Mouse (Mus musculus): ENCODE data around the gene Cipc.

Cipc gene

DNA sequence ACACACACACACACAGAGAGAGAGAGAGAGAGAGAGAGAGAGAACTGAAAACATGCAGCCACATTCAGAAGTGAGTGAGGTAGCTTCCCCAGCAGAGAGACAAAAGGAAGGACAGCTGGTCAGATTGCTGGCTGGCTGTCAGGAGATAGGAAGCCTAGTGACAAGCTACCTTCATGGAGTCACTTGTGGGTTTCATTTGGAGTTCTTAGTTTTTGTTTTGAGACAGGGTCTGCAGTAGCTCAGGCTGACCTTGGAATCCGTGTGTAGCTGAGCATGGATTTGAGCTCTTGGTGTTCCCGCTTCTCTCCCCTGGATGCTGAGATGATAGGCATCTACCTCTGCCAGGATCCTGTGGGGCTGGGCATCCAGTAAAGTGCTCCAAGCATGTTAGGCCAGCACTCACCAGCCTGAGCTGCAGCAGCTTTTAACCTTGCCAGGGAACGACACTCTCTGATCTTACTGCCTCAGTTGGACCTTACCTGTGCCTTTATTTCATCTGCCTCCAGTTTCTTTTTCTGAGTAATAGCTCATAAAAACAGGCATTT, 14.0 kb downstream of the Cipc start:
- no peak for DNase-seq (ENCODE audit: low spot score)

DNA sequence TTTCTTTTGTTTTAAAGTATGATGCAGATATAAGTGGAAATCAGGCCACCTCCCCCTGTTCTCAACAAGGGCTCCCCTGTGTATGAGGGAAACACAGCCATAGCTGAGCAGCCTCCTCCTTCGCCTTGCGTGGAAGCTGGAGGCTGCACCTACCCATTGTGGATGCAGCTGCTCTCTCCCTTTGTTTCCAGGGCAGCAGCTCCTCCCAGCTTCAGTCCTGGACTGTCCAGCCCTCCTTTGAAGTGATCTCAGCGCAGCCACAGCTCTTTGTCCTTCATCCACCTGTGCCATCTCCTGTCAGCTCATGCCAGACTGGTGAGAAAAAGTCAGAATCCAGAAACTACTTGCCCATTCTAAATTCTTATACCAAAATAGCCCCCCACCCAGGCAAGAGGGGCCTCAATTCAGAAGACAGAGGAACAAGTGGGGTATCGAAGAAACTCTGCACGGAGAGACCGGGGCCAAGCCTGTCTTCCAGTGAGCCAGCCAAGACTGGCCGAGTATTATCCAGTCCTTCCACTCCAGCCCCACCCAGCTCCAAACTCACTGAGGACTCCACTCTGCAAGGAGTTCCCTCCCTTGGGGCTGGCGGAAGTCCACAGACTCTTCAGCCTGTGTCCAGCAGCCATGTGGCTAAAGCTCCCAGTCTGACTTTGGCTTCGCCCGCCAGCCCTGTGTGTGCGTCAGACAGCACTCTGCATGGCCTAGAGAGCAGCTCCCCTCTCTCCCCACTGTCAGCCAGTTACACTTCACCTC, 14.9 kb downstream of the Cipc start:
- no peak for DNase-seq (ENCODE audit: low spot score)

DNA sequence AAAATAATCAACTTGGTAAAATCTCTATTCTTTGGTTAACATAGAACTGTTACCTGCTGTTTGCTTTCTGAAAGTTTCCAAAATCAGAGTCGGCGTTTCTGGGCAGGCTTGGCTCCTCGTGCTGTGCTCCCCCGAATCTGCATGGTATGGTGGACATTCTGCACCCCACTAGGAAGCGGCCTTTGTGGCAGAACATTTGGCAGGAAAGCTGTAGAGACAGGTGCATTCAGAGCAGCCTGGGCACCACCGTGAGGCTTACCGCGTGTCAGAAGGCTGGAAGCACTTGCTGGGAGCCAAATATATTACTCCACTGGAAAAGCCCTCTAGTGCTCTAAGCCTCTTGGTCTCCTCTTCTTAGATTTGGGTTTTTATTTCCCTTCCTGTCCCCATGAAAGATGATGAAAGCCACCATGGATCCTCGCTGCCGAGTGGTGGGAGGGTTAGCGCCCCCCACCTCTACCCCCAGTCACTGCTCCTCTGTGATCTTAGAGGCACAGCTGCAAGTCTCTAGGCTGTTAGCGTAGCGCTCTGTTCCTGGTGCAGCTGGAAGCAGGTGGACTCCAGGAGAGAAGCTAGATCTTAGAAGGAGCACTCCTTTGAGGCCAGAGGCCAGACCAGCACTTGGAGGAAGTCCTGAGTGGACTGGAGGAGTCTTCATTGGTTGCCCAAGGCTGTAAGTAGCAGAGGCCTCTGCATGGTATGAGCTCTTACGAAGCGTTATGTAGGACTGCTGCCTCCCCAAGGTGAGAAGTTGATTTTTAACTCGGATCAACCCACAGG, 17.6 kb downstream of the Cipc start:
- DNase-seq (ENCODE audit: low spot score): no peak

GRCm38 (mm10) chr12:86965237-86965799, 18.5 kb downstream of the Cipc start:
- no peak for DNase-seq (ENCODE audit: low spot score)

DNA sequence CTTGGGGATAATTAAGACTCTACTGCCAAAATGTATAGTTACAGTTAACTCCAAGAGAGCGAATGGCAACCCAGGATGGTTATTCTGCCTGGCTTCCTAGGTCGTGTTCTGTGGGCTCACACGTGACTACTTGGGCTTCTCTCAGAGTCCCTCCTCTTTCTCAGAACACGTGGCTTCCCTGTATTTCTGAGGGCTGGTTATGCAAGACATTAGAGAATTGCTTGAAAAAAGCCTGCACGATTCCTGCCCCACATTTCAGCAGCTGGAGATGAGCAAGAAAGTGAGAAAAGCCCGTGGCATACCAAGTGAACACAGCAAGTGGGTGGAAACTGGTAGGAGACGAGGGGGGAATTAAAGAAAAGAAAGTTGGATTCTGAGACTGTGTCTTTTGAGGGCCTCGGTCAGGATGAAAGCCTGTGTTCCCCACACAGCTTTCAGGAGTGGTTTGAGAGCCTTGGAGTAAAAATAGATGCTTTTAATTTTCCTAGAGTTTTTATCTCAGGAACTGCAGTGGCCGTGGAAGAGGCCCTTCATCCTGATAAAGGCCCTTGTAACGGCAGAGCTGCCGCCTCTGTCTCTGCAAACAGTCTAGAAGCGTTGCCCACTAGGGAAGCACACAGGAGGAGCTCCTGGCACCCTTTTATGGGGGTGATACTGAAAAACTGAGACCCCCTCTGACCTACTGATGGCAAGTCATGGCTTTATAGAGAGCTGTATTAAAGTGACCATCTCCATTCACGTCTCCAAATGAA, 21.8 kb downstream of the Cipc start:
- DNase-seq (ENCODE audit: low spot score): no peak

GRCm38 (mm10) chr12:86969220-86969601, 22.4 kb downstream of the Cipc start:
- no peak for DNase-seq (ENCODE audit: low spot score)

- DNase-seq (ENCODE audit: low spot score): no peak
Measured at GRCm38 (mm10) chr12:86971089-86971488, 24.2 kb downstream of the Cipc start.

GRCm38 (mm10) chr12:86973216-86973615, 26.4 kb downstream of the Cipc start:
- DNase-seq (ENCODE audit: low spot score): no peak

GRCm38 (mm10) chr12:86973706-86974105, 26.9 kb downstream of the Cipc start:
- no peak for DNase-seq (ENCODE audit: low spot score)

DNA sequence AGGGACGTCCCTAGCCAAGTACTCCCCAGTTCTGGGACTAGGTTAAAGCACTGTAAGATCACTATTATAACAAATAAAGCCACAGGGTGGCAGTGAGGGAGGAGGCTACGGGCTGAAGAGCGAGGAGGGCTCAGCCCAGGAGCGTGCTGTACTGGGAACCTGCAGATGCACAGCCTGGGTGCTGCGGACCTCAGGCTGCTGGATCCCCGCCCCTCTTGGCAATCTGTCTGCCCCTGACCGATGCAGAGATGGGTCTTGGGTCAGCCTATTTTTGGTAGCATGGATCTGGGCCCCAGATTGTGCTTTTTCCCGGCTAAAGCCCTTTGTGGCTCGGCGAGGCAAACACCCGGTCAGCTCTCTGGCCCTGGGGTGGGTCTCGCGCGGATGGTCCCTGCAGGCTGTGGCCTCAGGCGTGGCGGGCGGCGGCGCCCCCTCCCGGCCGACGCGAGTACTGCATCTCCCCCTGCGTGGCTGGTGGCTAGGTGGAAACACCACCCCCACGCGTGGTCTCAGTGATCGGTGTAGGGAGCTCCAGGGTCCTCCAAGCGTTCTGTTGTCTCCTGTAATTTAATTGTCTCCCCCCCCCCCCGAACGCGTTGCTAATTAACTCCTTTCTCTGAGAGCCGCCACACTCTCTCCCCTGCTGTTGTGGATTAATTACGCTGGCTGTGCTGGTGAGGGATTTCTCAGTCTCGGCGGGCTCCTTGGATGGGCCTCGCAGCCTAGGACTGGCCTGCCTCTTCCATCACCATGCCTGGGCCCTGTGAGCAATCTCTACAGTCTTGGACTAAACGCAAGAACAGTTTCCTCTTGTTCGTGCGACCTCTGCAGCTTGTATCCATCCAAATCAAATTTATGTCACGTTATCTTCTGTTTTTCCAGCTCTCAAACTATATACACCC, 27.8 kb downstream of the Cipc start:
- DNase-seq (ENCODE audit: low spot score): no peak

DNA sequence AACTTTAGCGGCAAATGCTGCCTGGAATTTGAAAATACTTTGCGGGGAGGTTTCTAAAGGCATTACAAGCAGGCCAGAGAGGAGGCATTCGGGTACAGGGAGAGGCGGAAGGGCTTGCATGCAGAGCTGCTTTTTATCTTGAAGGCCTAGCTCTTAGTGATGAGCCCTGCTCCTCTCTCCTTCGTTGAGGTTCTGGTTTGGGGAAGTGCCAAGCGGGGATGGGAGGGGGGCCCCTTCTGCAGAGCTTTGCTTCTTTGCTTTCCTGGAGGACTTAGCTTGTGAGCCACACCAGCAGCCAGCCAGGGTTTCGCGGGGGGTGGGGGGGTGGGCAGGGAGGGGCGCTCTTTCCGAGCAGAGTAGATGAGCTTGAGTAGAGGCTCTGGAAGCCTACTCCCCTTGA, 28.9 kb downstream of the Cipc start:
- DNase-seq (ENCODE audit: low spot score): no peak

GRCm38 (mm10) chr12:86976511-86977168, 29.8 kb downstream of the Cipc start:
- no peak for DNase-seq (ENCODE audit: low spot score)

GRCm38 (mm10) chr12:86977833-86978232, 31.0 kb downstream of the Cipc start:
- DNase-seq (ENCODE audit: low spot score): no peak

DNA sequence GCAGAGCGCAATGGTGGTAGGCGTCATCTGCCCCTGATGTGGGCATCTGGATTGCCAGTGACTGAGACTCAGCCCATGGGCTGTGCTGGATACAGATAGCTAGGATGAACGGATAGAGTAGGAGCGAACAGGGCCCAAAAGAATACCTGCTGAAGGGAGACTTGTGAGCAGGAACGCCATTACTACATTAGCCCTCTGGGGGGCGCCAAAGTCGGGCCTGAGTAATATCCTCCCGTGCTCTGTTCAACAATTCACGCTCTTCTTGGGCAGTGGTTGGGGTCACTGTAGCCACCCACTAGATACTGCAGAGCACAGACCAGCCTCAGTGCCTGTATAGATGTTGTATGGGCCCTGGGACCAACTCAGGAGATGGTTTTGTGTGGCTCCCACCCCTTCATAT, 34.3 kb downstream of the Cipc start:
- DNase-seq (ENCODE audit: low spot score): no peak

DNA sequence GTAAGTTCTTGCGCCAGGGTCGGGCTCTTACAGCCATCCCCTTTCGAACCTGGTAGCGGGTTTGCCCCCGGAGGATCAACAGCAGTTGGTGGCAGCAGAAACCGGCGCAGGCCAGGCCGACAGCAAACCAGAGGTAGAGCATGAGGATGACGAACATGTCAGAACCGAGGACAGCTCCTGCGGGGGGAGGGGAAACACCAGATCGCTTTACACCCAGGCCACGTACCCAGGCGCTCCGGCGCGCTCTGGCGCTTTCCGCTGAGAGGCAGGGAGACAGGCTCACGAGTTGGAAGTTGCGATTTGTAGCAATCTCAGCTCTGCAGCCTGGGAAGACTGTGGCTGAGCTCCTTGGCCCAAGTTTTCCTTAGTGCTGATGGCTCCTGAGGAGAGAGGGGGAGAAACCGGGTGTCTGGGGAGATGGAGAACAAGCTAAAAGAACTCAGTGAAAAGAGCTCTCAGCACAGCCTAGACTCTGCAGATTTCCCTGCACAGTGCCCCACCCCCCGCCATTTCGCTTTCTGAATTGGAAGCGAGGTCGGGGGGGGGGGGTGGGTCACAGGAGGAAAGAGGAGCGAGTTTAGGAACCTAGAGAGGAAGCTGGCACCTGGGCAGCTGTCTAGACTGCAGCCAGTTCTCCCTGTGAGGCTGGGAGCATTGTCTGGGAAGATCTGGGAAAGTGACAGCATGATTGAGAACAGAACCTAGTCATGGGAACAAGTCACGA, 36.8 kb downstream of the Cipc start:
- no peak for DNase-seq (ENCODE audit: low spot score)

DNA sequence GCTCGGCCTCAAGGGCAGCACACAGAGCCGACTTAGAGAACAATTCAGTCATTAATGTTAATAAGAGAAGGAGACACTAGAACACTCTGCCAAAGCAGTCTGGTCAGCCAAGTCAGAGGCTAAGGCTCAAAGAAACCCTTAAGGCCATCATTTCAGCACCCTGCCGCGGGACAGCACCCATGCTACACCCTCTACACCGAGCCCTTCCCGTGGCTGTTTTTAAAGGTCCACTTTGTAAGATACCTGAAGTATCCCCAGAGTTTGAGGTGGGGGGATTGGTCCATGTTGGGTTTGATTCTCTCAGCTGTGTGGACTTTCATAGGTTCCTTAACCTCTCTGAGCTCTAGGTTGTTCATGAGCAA, 37.3 kb downstream of the Cipc start:
- no peak for DNase-seq (ENCODE audit: low spot score)

DNA sequence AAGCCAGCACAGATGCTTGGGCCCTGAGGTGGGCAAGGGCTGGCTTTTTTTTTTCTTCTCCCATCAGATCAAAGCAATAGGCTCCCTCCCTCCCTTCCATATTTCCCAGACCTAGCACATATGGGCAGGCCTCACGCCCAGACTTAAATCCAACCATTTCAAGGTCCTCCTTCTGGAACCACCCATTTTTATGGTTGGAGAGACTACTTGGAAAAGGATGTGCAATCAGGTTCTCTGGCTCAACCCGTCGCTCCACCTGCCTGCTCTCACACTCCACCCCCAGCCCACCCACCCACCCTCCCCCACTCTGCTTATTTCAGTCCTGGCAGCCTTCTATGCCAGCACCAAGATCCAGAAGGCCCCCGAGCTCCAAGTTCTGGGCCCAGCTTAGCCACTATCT, 39.7 kb downstream of the Cipc start:
- no peak for DNase-seq (ENCODE audit: low spot score)

DNA sequence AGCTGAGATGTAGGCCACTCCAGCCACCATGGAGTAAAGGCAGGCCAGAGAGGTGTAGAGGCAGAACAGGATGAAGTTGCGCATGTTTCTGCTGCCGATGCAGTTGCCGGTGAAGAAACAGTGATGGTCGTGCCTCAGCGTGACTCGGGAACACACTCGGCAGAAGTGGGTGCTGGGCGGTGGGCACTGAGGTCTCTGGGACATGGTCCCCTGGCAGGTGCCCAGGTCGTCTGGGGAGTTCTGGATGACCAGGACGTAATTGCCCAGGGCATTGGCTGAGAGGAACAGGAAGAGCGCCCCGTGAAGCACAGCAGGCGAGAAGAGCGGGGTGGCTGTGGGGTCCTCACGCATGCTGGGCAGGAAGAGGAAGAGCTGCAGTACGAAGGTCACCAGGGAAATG, 41.4 kb downstream of the Cipc start:
- DNase-seq (ENCODE audit: low spot score): no peak

DNA sequence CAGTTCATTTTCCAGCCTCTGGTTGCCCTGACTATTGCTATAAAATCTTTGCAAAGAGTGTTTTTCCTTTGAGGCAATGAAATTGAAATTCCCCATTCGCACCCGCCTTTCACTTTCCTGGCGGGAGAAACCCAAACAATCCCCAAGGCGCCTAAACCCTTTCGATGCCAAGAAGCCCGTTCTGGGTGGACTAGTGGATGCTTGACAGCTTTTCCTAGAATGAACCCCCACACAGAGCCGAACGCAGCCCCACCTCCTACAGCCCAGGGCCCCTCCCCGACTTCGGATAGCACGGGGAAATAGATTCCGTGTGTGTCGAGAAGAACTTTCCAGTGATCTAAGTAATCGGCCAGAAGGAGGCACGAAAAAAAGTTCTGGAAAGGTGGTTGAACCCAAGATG, 42.5 kb downstream of the Cipc start:
- DNase-seq (ENCODE audit: low spot score): no peak

Data from layer of hippocampus, adult 9-10 months (tissue).